Mouse (Mus musculus) liver, embryonic 16.5 days (tissue): ENCODE measurements around the gene Camk1g. TPM values are rescaled to one million over a fixed set of nuclear protein-coding genes. Genes with fewer than 3 reads are reported as not detected.

ENCODE experiments used
- ATAC-seq: fragments of 200-750 bp; cut with Nextera tagmentation; 2 replicates; pipeline ENCODE4 v1.8.0; 2017; ENCODE audit warnings: low read depth, mild to moderate bottlenecking, moderate number of reproducible peaks, moderate library complexity
- H3K27ac ChIP-seq: fragments of 300-500 bp; sonication (generic); 2 replicates; pipeline ENCODE4 v1.5.1; 2014; ENCODE audit warnings: mild to moderate bottlenecking, low read length
- H3K27me3 ChIP-seq: fragments of 300-500 bp; sonication (generic); 2 replicates; pipeline ENCODE4 v1.6.1; 2014; ENCODE audit warnings: low read depth, low read length, mixed read lengths; ENCODE audit not compliant: control insufficient read depth, insufficient read depth
- H3K36me3 ChIP-seq: fragments of 300-500 bp; sonication (generic); 2 replicates; pipeline ENCODE4 v1.6.1; 2014; ENCODE audit warnings: mild to moderate bottlenecking; ENCODE audit not compliant: control insufficient read depth, insufficient read depth
- H3K4me1 ChIP-seq: fragments of 300-500 bp; sonication (generic); 2 replicates; pipeline ENCODE4 v1.6.1; 2014; ENCODE audit warnings: low read depth, low read length, mixed read lengths; ENCODE audit not compliant: control insufficient read depth
- H3K4me2 ChIP-seq: fragments of 300-500 bp; sonication (generic); 2 replicates; pipeline ENCODE4 v1.6.1; 2014; ENCODE audit warnings: low read depth, low read length, mixed read lengths
- H3K4me3 ChIP-seq: fragments of 300-500 bp; sonication (generic); 2 replicates; pipeline ENCODE4 v1.5.1; 2014; ENCODE audit warnings: low read depth, mild to moderate bottlenecking, low read length
- H3K9ac ChIP-seq: fragments of 300-500 bp; sonication (generic); 2 replicates; pipeline ENCODE4 v1.6.1; 2014; ENCODE audit warnings: low read depth, low read length
- H3K9me3 ChIP-seq: fragments of 300-500 bp; sonication (generic); replicated peaks from 2 replicates; pipeline ENCODE4 v1.6.1; 2016; ENCODE audit warnings: low read length; ENCODE audit not compliant: control insufficient read depth
- WGBS: fragments of 180-500 bp; shearing (Covaris S2); extraction: QIAGEN DNeasy Blood & Tissue Kit; methylation state at CpG from one replicate; pipeline ENCODE4 v1.1.7; 2014; ENCODE audit not compliant: insufficient replicate concordance; 5-methylcytosine and 5-hydroxymethylcytosine counted together
- polyA plus RNA-seq: library from polyadenylated mRNA; unstranded; fragments of >200 nt; fragmentation: Nextera tagmentation; extraction: Ambion mirVana; gene quantifications from 2 replicates; pipeline ENCODE4 v1.2.1, GENCODE M21; 2015

Gene Camk1g
- 0.23 and 0.33 TPM in 2 replicates for polyA plus RNA-seq

- ATAC-seq, result no peak
- Histone ChIP-seq H3K27ac (no peak within 1 kb of the TSS), H3K27me3 (no peaks in the 10 kb centered on the region), H3K36me3 (no peaks in the 10 kb centered on the region), H3K4me3 (no peak within 1 kb of the TSS), H3K9me3 (no peaks in the 10 kb centered on the region), H3K4me1 (no peaks in the 10 kb centered on the region), H3K9ac (no peak within 1 kb of the TSS), H3K4me2 (no peak within 1 kb of the TSS)
- WGBS, result 10% methylated on average over 2 of the region's 2 CpGs
Measured at GRCm38 (mm10) chr1:193370096-193370495, at the start of gene Camk1g. TSS of gene Camk1g (minus strand) at chr1:193370298.

GRCm38 (mm10) chr1:193419168-193419567, 49.1 kb upstream of the Camk1g start:
- Histone ChIP-seq H3K9me3 (no peaks in the 10 kb centered on the region), H3K27ac (no peak overlapping the region), H3K27me3 (no peaks in the 10 kb centered on the region), H3K4me3 (no peak overlapping the region), H3K4me2 (no peak overlapping the region), H3K36me3 (no peaks in the 10 kb centered on the region), H3K4me1 (no peaks in the 10 kb centered on the region; the same call in 1 of the 2 replicates), H3K9ac (no peak overlapping the region)
- ATAC-seq, result no peak
- 5% methylated on average over 2 of the region's 2 CpGs for WGBS

GRCm38 (mm10) chr1:193418656-193419055, 48.6 kb upstream of the Camk1g start:
- Histone ChIP-seq H3K27me3 (no peaks in the 10 kb centered on the region), H3K4me1 (no peaks in the 10 kb centered on the region; the same call in 1 of the 2 replicates), H3K9me3 (no peaks in the 10 kb centered on the region), H3K27ac (no peak overlapping the region), H3K4me2 (no peak overlapping the region), H3K9ac (no peak overlapping the region), H3K4me3 (no peak overlapping the region), H3K36me3 (no peaks in the 10 kb centered on the region)
- 28% methylated on average over 5 of the region's 5 CpGs for WGBS
- no peak for ATAC-seq

- no peaks in the 10 kb centered on the region for H3K9me3 ChIP-seq
- H3K4me2 ChIP-seq, result no peak overlapping the region
- H3K27me3 ChIP-seq, result no peaks in the 10 kb centered on the region
- WGBS, result 72% methylated on average over 4 of the region's 4 CpGs
- no peak overlapping the region for H3K27ac ChIP-seq
- no peak overlapping the region for H3K9ac ChIP-seq
- ATAC-seq, result no peak
- H3K36me3 ChIP-seq, result no peaks in the 10 kb centered on the region
- H3K4me1 ChIP-seq, result no peaks in the 10 kb centered on the region; the same call in 1 of the 2 replicates
- H3K4me3 ChIP-seq, result no peak overlapping the region
Measured at GRCm38 (mm10) chr1:193414067-193414466, 44.0 kb upstream of the Camk1g start.

- no peak overlapping the region for H3K9ac ChIP-seq
- ATAC-seq, result no peak
- 72% methylated on average over 5 of the region's 5 CpGs for WGBS
Measured at GRCm38 (mm10) chr1:193413368-193414000, 43.4 kb upstream of the Camk1g start.

GRCm38 (mm10) chr1:193407487-193407886, 37.4 kb upstream of the Camk1g start:
- Histone ChIP-seq H3K4me2 (no peak overlapping the region), H3K9ac (no peak overlapping the region), H3K9me3 (no peaks in the 10 kb centered on the region), H3K27me3 (no peaks in the 10 kb centered on the region), H3K27ac (no peak overlapping the region), H3K4me1 (no peaks in the 10 kb centered on the region), H3K36me3 (no peaks in the 10 kb centered on the region), H3K4me3 (no peak overlapping the region)
- ATAC-seq, result no peak
- WGBS, result 19% methylated on average over 6 of the region's 6 CpGs

More at GRCm38 (mm10) chr1:193413368-193414000, 43.4 kb upstream of the Camk1g start:
- no peaks in the 10 kb centered on the region for H3K27me3 ChIP-seq
- no peaks in the 10 kb centered on the region for H3K36me3 ChIP-seq
- H3K4me3 ChIP-seq, result no peak overlapping the region
- H3K4me2 ChIP-seq, result no peak overlapping the region
- H3K9me3 ChIP-seq, result no peaks in the 10 kb centered on the region
- H3K27ac ChIP-seq, result no peak overlapping the region
- H3K4me1 ChIP-seq, result no peaks in the 10 kb centered on the region; the same call in 1 of the 2 replicates

GRCm38 (mm10) chr1:193406059-193406642, 36.1 kb upstream of the Camk1g start:
- 58% methylated on average over 6 of the region's 6 CpGs for WGBS
- Histone ChIP-seq H3K27ac (no peak overlapping the region), H3K4me1 (no peaks in the 10 kb centered on the region), H3K4me2 (no peak overlapping the region), H3K36me3 (no peaks in the 10 kb centered on the region), H3K9me3 (no peaks in the 10 kb centered on the region), H3K9ac (no peak overlapping the region), H3K4me3 (no peak overlapping the region), H3K27me3 (no peaks in the 10 kb centered on the region)
- no peak for ATAC-seq

- no peak overlapping the region for H3K9ac ChIP-seq
- 70% methylated on average over 9 of the region's 9 CpGs for WGBS
- no peak for ATAC-seq
- no peak overlapping the region for H3K27ac ChIP-seq
- peaks cover 6% of the 10 kb centered on the region; the same call in 1 of the 2 replicates for H3K4me1 ChIP-seq
- no peaks in the 10 kb centered on the region for H3K9me3 ChIP-seq
- H3K27me3 ChIP-seq, result no peaks in the 10 kb centered on the region
- H3K4me3 ChIP-seq, result no peak overlapping the region
- H3K36me3 ChIP-seq, result no peaks in the 10 kb centered on the region
- H3K4me2 ChIP-seq, result no peak overlapping the region
Measured at GRCm38 (mm10) chr1:193401695-193402094, 31.6 kb upstream of the Camk1g start.

GRCm38 (mm10) chr1:193400348-193400747, 30.2 kb upstream of the Camk1g start:
- H3K9ac ChIP-seq, result no peak overlapping the region
- no peaks in the 10 kb centered on the region for H3K9me3 ChIP-seq
- no peaks in the 10 kb centered on the region for H3K27me3 ChIP-seq
- H3K4me2 ChIP-seq, result no peak overlapping the region
- H3K4me3 ChIP-seq, result no peak overlapping the region
- no peak for ATAC-seq
- peaks cover 6% of the 10 kb centered on the region; the same call in 1 of the 2 replicates for H3K4me1 ChIP-seq
- 56% methylated on average over 1 of the region's 1 CpGs for WGBS
- H3K27ac ChIP-seq, result no peak overlapping the region
- no peaks in the 10 kb centered on the region for H3K36me3 ChIP-seq
